Mouse (Mus musculus) heart, embryonic 11.5 days (tissue): ENCODE measurements around the gene Dmpk. TPM values are rescaled to one million over a fixed set of nuclear protein-coding genes. Genes with fewer than 3 reads are reported as not detected.

Source experiments
- ATAC-seq: fragments of 200-750 bp; cut with Nextera tagmentation; replicated peaks from 2 replicates; pipeline ENCODE4 v1.8.0; 2017; ENCODE audit warnings: moderate library complexity; ENCODE audit not compliant: insufficient number of reproducible peaks, low FRiP score, low TSS enrichment
- H3K27ac ChIP-seq: fragments of 300-500 bp; sonication (generic); 2 replicates; pipeline ENCODE4 v1.5.1; 2014; ENCODE audit warnings: mild to moderate bottlenecking, low read depth, low read length
- H3K27me3 ChIP-seq: fragments of 300-500 bp; sonication (generic); 2 replicates; pipeline ENCODE4 v1.6.1; 2014; ENCODE audit warnings: mild to moderate bottlenecking, low read length, mixed read lengths; ENCODE audit not compliant: control insufficient read depth, insufficient read depth
- H3K36me3 ChIP-seq: fragments of 300-500 bp; sonication (generic); 2 replicates; pipeline ENCODE4 v1.6.1; 2014; ENCODE audit warnings: mild to moderate bottlenecking, low read length, moderate library complexity, mixed read lengths; ENCODE audit not compliant: control insufficient read depth, insufficient read depth
- H3K4me1 ChIP-seq: fragments of 300-500 bp; sonication (generic); 2 replicates; pipeline ENCODE4 v1.6.1; 2014; ENCODE audit warnings: low read length; ENCODE audit not compliant: control insufficient read depth, insufficient read depth
- H3K4me2 ChIP-seq: fragments of 300-500 bp; sonication (generic); 2 replicates; pipeline ENCODE4 v1.6.1; 2014; ENCODE audit warnings: mild to moderate bottlenecking, moderate library complexity
- H3K4me3 ChIP-seq: fragments of 300-500 bp; sonication (generic); 2 replicates; pipeline ENCODE4 v1.5.1; 2014; ENCODE audit warnings: low read depth, low read length
- H3K9ac ChIP-seq: fragments of 300-500 bp; sonication (generic); 2 replicates; pipeline ENCODE4 v1.6.1; 2014; ENCODE audit warnings: mild to moderate bottlenecking, low read depth, low read length, moderate library complexity
- H3K9me3 ChIP-seq: fragments of 300-500 bp; sonication (generic); replicated peaks from 2 replicates; pipeline ENCODE4 v1.6.1; 2016; ENCODE audit warnings: low read length; ENCODE audit not compliant: control insufficient read depth
- WGBS: fragments of 180-500 bp; shearing (Covaris S2); extraction: QIAGEN DNeasy Blood & Tissue Kit; methylation state at CpG from one replicate; pipeline ENCODE4 v1.1.7; 2014; ENCODE audit not compliant: insufficient replicate concordance; 5-methylcytosine and 5-hydroxymethylcytosine counted together
- polyA plus RNA-seq: library from polyadenylated mRNA; unstranded; fragments of >200 nt; fragmentation: Nextera tagmentation; extraction: Ambion mirVana; gene quantifications from 2 replicates; pipeline ENCODE4 v1.2.1, GENCODE M21; 2014

Gene Dmpk
- polyA plus RNA-seq, 1 experiment from 2014 or later, result 17.0 TPM

- no peak for ATAC-seq
- Histone ChIP-seq H3K9ac (no peak overlapping the region), H3K4me2 (no peak overlapping the region), H3K4me1 (0 out of 2 replicates have a peak, but pooled peaks cover 3% of the 10 kb centered on the region), H3K27me3 (no peaks in the 10 kb centered on the region), H3K4me3 (no peak overlapping the region), H3K9me3 (no peaks in the 10 kb centered on the region), H3K36me3 (peaks cover 20% of the 10 kb centered on the region), H3K27ac (no peak overlapping the region)
- WGBS, result 91% methylated on average over 7 of the region's 7 CpGs
These were observed 30.5 kb upstream of the Dmpk start for GRCm38 (mm10) chr7:19053136-19053532.

- Histone ChIP-seq H3K27ac (no peak within 1 kb of the TSS), H3K27me3 (no peaks in the 10 kb centered on the region), H3K4me1 (0 out of 2 replicates have a peak, but pooled peaks cover 3% of the 10 kb centered on the region), H3K9me3 (no peaks in the 10 kb centered on the region), H3K36me3 (peaks cover 10% of the 10 kb centered on the region), H3K4me3 (0 out of 2 replicates have a peak within 1 kb of the TSS, but pooled peaks have one; percentile 6), H3K9ac (no peak within 1 kb of the TSS), H3K4me2 (peak within 1 kb of the TSS; percentile 46)
- 0 out of 2 replicates have a peak, but pooled peaks have one; percentile 16 for ATAC-seq
- 27% methylated on average over 33 of the region's 33 CpGs for WGBS
These were observed 29.4 kb upstream of the Dmpk start, which contains the start of gene Rsph6a for GRCm38 (mm10) chr7:19054047-19054776. Gene Rsph6a (plus strand): TSS chr7:19054690.

- peak overlapping the region; percentile 46 for H3K4me2 ChIP-seq
- WGBS, result 63% methylated on average over 9 of the region's 9 CpGs
- H3K27ac ChIP-seq, result no peak overlapping the region
- H3K27me3 ChIP-seq, result no peaks in the 10 kb centered on the region
- ATAC-seq, result no peak
- peaks cover 5% of the 10 kb centered on the region; the same call in 1 of the 2 replicates for H3K36me3 ChIP-seq
- 0 out of 2 replicates have a peak overlapping the region, but pooled peaks have one; percentile 6 for H3K4me3 ChIP-seq
- 0 out of 2 replicates have a peak, but pooled peaks cover 3% of the 10 kb centered on the region for H3K4me1 ChIP-seq
- H3K9ac ChIP-seq, result no peak overlapping the region
- no peaks in the 10 kb centered on the region for H3K9me3 ChIP-seq
These were observed 28.9 kb upstream of the Dmpk start for GRCm38 (mm10) chr7:19054777-19055076.

- H3K9ac ChIP-seq, result no peak overlapping the region
- 0 out of 2 replicates have a peak, but pooled peaks cover 3% of the 10 kb centered on the region for H3K4me1 ChIP-seq
- no peak overlapping the region for H3K4me3 ChIP-seq
- 84% methylated on average over 8 of the region's 8 CpGs for WGBS
- ATAC-seq, result no peak
- no peaks in the 10 kb centered on the region for H3K9me3 ChIP-seq
- no peaks in the 10 kb centered on the region for H3K27me3 ChIP-seq
- H3K36me3 ChIP-seq, result peaks cover 3% of the 10 kb centered on the region; the same call in 1 of the 2 replicates
- no peak overlapping the region for H3K4me2 ChIP-seq
- no peak overlapping the region for H3K27ac ChIP-seq
These were observed 28.5 kb upstream of the Dmpk start for GRCm38 (mm10) chr7:19055108-19055507.

GRCm38 (mm10) chr7:19057405-19057804 is 26.2 kb upstream of the Dmpk start:
- H3K27me3 ChIP-seq, result no peaks in the 10 kb centered on the region
- ATAC-seq, result no peak
- no peaks in the 10 kb centered on the region for H3K9me3 ChIP-seq
- 84% methylated on average over 10 of the region's 10 CpGs for WGBS
- H3K4me2 ChIP-seq, result no peak overlapping the region
- no peaks in the 10 kb centered on the region for H3K36me3 ChIP-seq
- no peak overlapping the region for H3K27ac ChIP-seq
- no peak overlapping the region for H3K9ac ChIP-seq
- H3K4me3 ChIP-seq, result no peak overlapping the region
- H3K4me1 ChIP-seq, result 0 out of 2 replicates have a peak, but pooled peaks cover 3% of the 10 kb centered on the region

- Histone ChIP-seq H3K9ac (no peak overlapping the region), H3K27ac (no peak overlapping the region), H3K36me3 (no peaks in the 10 kb centered on the region), H3K9me3 (peaks cover 4% of the 10 kb centered on the region; the same call in 1 of the 2 replicates), H3K4me2 (peak overlapping the region; percentile 27; the same call in 1 of the 2 replicates), H3K4me3 (peak overlapping the region; percentile 3; the same call in 1 of the 2 replicates), H3K27me3 (peaks cover 39% of the 10 kb centered on the region), H3K4me1 (no peaks in the 10 kb centered on the region)
- 45% methylated on average over 13 of the region's 13 CpGs for WGBS
- no peak for ATAC-seq
These were observed 17.8 kb upstream of the Dmpk start for GRCm38 (mm10) chr7:19065896-19066295.

- Histone ChIP-seq H3K4me2 (no peak overlapping the region), H3K27me3 (peaks cover 39% of the 10 kb centered on the region), H3K9ac (no peak overlapping the region), H3K27ac (no peak overlapping the region), H3K9me3 (peaks cover 4% of the 10 kb centered on the region; the same call in 1 of the 2 replicates), H3K36me3 (no peaks in the 10 kb centered on the region), H3K4me3 (no peak overlapping the region), H3K4me1 (no peaks in the 10 kb centered on the region)
- 39% methylated on average over 14 of the region's 14 CpGs for WGBS
- no peak for ATAC-seq
These were observed 16.6 kb upstream of the Dmpk start for GRCm38 (mm10) chr7:19067063-19067462.

- no peaks in the 10 kb centered on the region for H3K36me3 ChIP-seq
- H3K4me2 ChIP-seq, result no peak overlapping the region
- H3K4me1 ChIP-seq, result no peaks in the 10 kb centered on the region
- no peak overlapping the region for H3K27ac ChIP-seq
- no peak overlapping the region for H3K9ac ChIP-seq
- no peak overlapping the region for H3K4me3 ChIP-seq
- H3K9me3 ChIP-seq, result peaks cover 4% of the 10 kb centered on the region; the same call in 1 of the 2 replicates
- peaks cover 39% of the 10 kb centered on the region for H3K27me3 ChIP-seq
- WGBS, result 60% methylated on average over 14 of the region's 14 CpGs
- no peak for ATAC-seq
These were observed 15.7 kb upstream of the Dmpk start for GRCm38 (mm10) chr7:19067935-19068334.
